Mouse (Mus musculus) thymus, postnatal 10 days (tissue): ENCODE data around the gene Sox5.

Source experiments
- DNase-seq, 2 experiments: peaks; one replicate each; pipeline ENCODE4 v3.0.0; 2021; ENCODE audit warnings: low spot score in 2 of 2

The Sox5 gene

GRCm38 (mm10) chr6:143857376-143857775, 924.4 kb downstream of the Sox5 start:
- no peak for DNase-seq

DNA sequence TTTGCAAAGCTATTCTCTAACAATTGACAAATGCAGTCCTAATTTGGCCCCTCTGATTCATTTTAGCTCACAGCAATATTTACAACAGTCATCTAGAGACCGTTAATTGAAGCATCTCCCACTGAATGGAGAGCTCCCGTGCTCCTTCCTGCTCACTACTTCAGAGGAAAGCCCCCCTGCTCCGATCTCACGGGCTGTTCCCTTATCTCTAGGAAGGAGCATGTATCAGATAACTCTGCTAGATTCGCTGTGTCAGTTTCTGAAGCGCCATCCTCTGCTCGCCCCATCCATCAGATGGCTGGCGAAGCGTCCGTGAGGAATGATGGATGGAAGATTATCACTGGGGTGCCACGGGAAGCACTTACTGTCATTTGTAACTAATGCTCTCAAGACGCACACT, 926.4 kb downstream of the Sox5 start:
- DNase-seq: no peak

GRCm38 (mm10) chr6:143854031-143854430, 927.7 kb downstream of the Sox5 start:
- no peak for DNase-seq

- DNase-seq: no peak
Observed at GRCm38 (mm10) chr6:143845761-143846160, 936.0 kb downstream of the Sox5 start.

GRCm38 (mm10) chr6:143844701-143844970, 937.1 kb downstream of the Sox5 start:
- no peak for DNase-seq

GRCm38 (mm10) chr6:143843933-143844700, 937.7 kb downstream of the Sox5 start:
- DNase-seq: no peak

DNA sequence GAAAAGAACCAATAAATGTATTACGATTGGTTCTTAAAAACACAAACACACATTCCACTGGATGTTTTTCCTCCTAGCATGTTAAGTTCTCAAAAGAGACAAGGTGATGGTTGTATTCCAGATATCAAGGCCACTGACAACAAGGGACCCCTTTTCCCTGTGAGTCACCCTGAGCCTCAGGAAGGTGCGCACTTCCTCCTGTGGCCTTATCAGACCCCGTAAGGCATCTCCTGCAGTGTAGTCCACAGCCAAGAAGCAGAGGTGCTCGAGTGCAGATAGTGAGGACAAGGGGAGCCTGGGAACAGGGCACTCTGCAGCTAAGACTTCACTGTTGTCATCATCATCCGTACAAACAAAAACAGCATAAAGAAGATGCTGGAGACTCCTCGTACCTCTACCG, 939.8 kb downstream of the Sox5 start:
- no peak for DNase-seq

DNA sequence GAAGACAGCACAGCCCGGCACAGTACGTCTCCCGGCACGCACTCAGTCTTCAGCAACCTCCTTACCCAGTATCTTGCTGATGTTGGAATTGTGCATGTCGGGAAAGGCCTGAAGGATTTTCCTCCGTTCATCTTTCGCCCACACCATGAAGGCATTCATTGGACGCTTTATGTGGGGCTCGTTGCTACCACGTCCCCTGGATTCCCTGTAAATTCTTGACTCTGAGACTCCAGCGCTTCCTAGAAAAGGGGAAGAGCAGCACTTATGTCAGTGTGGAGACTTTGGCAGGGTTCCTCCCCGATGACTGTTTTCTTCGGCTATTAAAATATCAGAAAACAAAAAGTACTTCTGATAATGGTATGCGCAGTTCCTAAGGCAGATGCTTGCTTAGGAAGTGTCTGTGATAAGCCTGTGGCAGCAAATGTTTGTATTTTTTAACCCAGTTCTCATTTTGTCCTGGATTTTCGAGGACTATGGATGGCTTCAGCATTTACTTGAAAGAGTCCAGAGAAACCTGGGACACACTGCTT, 940.6 kb downstream of the Sox5 start:
- DNase-seq: no peak

DNA sequence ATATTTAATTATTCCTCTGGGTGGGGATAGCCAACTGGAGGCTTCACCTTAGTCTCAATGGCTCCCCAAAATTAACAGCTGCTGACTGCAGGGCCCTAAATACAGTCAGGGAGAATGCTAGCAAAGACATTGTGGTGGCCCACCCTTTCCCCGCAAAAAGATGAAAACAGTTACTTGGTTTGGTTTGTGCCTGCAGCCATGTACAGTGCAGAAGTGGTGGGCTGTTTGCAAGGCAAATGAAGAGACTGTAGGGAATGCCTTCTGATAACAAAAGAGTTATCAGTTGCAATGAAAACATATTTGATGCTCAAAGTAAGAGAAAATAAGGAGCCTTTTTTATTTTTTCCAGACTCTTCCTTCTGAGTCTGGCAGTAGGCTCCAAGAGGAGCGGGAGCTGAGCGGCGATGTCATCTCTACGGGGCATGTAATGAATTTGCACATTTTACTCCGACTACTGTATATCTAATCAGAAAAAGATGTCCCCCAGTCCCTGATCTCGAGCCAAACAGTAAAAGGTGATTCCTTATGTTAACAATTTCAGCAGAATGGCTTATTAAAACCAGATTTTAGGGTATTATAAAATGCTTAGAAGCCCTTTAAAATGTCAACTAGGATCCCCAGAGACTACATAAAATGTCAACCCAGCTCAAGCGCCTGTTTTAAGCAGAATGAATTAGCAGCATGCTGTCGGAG, 943.2 kb downstream of the Sox5 start:
- no peak for DNase-seq

DNA sequence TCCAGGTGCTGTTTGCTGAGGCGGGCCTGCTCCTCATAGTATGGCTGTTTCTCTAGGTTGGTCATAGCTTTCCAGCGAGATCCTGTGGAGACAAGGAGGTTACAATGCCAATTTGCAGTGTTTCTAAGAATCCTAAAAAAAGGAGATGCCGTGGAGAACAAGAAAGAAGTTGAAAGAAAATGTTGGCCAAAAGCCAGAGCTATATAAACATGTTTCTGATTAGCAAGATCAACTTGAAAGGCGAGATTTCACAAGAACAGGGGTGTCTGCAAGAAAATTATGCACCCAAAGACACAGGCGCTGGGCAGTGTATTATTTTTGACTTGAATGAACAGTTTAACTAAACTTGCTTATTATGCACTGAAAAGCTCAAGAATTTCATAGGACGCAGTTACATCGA, 946.4 kb downstream of the Sox5 start:
- no peak for DNase-seq

DNA sequence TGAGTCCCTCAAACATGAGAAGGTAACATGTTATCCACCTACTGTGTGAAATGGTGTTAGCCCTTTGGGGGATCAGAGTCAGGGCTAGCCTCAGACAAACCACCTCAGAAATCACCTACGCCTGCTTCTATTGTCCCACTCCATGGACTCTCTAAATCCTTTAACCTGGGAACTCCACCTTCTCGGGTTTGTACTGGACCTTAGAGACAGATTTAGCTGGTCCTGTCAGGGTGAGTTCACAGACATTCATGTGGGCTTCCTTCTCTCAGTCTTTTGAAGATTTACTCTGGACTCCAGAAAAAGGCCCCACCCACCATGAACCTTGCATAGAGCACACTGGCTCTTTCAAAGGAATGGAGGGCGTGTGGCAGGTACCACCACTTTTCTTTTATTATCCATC, 947.8 kb downstream of the Sox5 start:
- no peak for DNase-seq

GRCm38 (mm10) chr6:143833182-143833558, 948.6 kb downstream of the Sox5 start:
- no peak for DNase-seq

- DNase-seq: no peak
Observed at GRCm38 (mm10) chr6:143832483-143833181, 949.1 kb downstream of the Sox5 start.

DNA sequence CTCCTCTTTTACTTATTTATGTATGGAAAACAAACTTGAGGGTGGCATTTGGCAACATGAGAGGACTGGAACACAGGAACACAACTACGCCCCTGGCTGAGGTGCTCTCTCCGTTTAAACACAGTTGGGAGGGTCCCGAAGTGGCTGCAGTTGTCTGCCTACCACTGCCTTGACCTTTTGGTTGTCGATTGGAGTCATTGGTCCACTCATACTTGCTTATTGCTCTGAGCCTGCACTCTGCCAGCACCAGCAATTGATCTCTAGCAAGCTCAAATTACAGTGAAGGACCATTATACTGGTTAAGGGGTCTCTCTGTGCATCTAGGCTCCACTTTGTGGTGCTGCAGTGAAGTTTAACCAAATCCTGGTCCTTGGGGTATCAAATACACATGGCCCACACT, 950.5 kb downstream of the Sox5 start:
- no peak for DNase-seq

GRCm38 (mm10) chr6:143830131-143830530, 951.6 kb downstream of the Sox5 start:
- no peak for DNase-seq

DNA sequence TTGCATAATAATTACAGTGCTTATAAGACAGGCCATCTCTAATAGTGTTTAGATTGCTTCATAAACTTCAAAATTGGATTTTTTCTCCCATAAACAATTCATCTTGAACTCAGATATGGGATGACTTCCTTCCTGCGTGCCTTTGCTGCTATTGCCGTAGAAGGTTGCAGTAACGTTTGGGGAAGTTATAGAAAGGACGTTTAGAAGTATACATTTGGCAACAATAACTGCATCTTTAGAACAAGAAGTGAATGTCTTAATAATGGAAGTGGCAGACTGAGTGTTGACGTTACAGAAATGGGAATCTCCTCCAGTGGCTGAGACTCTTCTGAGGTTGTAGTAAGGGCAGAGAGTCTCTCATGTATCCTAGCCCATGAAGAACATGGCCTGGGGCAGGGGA, 955.0 kb downstream of the Sox5 start:
- DNase-seq: no peak

DNA sequence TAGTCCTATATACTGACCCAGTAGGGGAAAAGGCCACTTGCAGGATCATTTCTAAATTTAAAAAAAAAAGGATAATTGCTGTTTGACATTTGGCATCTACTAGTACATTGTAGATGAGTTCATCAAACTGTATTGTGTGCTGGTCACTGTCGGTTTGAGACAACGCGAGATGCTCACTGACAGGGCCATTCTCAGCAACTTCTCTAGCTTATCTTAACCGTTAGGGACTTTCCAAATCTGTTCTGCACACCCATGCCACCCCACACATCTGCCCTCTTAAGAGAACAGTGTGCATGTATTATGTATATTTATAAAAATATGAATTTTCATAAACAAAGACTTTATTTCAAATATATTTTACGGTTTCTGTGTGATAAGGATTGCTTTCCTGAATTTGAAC, 955.8 kb downstream of the Sox5 start:
- DNase-seq: no peak

DNA sequence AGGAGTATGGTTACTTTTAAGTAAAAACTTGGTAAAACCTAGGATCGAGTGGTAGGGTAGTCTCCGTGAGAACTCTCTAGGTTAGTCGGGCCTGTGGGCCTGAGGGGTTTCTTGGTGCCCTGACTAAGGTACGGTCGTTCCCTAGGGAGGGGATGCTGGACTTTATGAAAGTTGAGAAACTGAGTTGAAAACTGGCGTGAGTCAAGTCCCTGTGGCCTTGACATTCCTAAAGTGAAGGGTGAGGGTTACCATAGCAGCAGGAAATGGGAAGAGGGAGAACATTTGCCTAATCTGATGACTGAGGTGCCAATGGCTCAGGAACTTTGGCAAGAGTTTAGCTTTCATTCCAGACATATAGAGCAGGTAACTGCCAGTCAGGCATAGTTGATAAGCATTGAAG, 956.7 kb downstream of the Sox5 start:
- DNase-seq: no peak

GRCm38 (mm10) chr6:143788446-143788845, 993.3 kb downstream of the Sox5 start:
- DNase-seq: no peak

GRCm38 (mm10) chr6:143787360-143787759, 994.4 kb downstream of the Sox5 start:
- no peak for DNase-seq

DNA sequence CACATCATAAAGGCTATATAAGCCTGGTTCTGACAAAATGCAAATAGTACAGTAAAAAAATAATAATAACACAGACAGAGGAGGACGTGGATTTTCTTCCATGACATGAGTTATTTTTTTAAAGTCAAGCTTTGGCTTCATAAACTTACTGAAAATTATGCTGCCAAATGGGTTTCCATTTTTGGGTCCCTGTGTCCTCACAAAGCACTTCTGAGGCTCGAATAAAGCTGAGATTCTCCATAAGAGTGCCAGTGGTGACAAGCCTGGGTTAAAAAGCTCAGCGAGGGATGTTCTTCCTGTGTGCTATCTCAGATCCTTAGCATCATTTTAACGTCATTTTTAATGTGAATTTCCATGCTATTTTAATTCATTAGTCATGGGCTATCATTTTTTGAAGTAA, 996.1 kb downstream of the Sox5 start:
- no peak for DNase-seq
